Mouse (Mus musculus) central nervous system, embryonic 11.5 days (tissue): ENCODE results near the gene Asb1. TPM values are rescaled to one million over a fixed set of nuclear protein-coding genes. Genes with fewer than 3 reads are reported as not detected.

Experiments used
- polyA plus RNA-seq: library from polyadenylated mRNA; depleted of rRNA; stranded (reverse); fragments of >200 nt; gene quantifications from 2 replicates; pipeline ENCODE4 v1.2.3, GENCODE M21; 2012; rRNA removed

Asb1 gene
- polyA plus RNA-seq = 11.9 TPM in 2 replicates

DNA sequence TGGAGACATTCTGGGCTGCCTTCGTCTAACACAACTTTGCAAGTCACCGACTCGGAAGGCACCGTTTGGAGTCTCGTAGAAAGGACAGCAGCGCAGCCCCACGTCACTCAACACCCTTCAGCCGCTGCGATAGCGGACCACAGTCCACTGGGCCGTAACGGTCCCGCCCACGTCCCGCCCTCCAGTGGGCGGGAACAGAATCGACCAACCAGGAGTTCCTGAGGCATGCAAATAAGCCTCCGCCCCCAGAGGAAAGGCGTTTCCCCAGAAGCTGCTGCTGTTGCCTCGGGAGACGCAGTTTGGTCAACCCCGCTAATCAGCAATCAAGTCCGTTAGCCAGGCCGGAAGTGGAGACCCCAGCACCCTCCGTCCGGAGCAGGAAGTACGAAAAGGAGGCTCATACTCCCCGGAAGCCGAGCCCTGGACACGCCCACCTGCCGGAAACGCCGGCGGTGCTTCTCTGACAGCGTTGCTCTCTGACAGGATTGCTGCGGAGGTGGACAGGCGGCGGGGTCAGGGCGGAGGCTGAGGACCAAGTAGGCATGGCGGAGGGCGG is at the start of gene Asb1:
Gene Asb1 (plus strand): TSS at position 274 of the 556 bp plus-strand sequence.

DNA sequence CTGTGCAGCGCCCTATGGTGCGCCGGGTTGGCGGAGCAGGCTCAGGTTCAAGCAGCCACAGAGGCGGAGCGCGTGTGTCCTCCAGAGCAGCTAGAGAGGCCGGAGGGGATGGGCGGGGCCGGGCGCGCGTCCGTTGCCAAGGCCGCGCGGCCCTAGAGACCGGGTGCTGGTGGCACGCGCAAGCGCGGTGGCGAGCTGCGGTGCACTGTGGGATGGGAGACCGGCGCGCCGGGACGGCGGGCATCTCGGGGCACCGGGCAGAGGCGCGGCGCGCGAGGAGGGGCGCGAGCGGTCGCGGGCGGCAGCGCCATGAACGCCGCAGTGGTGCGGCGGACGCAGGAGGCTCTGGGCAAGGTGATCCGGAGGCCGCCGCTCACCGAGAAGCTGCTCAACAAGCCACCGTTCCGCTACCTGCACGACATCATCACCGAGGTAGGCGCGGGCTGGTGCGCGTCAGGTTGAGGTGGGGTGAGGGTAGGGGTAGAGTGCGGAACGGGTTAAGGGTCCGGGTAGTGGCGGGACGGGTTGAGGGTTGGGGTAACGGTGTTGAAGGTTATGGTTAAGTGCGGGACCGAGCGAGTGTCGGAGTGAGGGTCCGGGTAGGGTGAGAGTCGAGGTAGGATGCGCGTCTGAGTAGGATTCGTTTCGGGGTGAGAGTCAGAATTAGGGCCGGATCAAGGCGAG is 45.7 kb upstream of the Asb1 start, which contains the start of gene Traf3ip1:
Gene Traf3ip1 (plus strand): TSS at position 191 of the 684 bp plus-strand sequence.

Other genes starting within 250 kb of the Asb1 start
- 13.1 and 13.7 TPM in 2 replicates for gene Scly, start 242.2 kb upstream of the Asb1 start, polyA plus RNA-seq
- gene Espnl, start 218.5 kb upstream of the Asb1 start, polyA plus RNA-seq = 0.10 and 0.12 TPM in 2 replicates
- gene Klhl30, start 189.5 kb upstream of the Asb1 start, polyA plus RNA-seq = 0.54 and 1.5 TPM in 2 replicates
- gene Erfe, start 174.1 kb upstream of the Asb1 start, polyA plus RNA-seq = 0.65 and 0.92 TPM in 2 replicates
- gene Ilkap, start 141.7 kb upstream of the Asb1 start, polyA plus RNA-seq = 157 and 224 TPM in 2 replicates
- 157 and 243 TPM in 2 replicates for gene Hes6, start 126.5 kb upstream of the Asb1 start, polyA plus RNA-seq
- 3.4 and 3.8 TPM in 2 replicates for gene Per2, start 81.2 kb upstream of the Asb1 start, polyA plus RNA-seq
- gene Traf3ip1, start 45.9 kb upstream of the Asb1 start, polyA plus RNA-seq = 20.6 and 29.5 TPM in 2 replicates